Mouse (Mus musculus): ENCODE measurements around the gene Smarca5. TPM values are rescaled to one million over a fixed set of nuclear protein-coding genes. Genes with fewer than 3 reads are reported as not detected.

The Smarca5 gene
- polyA plus RNA-seq, 1 experiment from 2014 or later = 39.3 TPM

GRCm38 (mm10) chr8:80753017-80753715 is 13.9 kb upstream of the Smarca5 start:
- Histone ChIP-seq H3K4me2 (ENCODE audit: low read depth, low read length) (no peak overlapping the region), H3K9ac (ENCODE audit: low read length) (no peak overlapping the region), H3K4me1 (ENCODE audit: control insufficient read depth, insufficient read depth, low read length) (no peaks in the 10 kb centered on the region), H3K4me3 (replicated peaks; ENCODE audit: low read length) (no peak overlapping the region), H3K27ac (ENCODE audit: low read length) (no peak overlapping the region), H3K36me3 (ENCODE audit: control insufficient read depth, insufficient read depth, low read length) (no peaks in the 10 kb centered on the region), H3K27me3 (ENCODE audit: control insufficient read depth, insufficient read depth, low read length) (no peaks in the 10 kb centered on the region), H3K9me3 (replicated peaks; ENCODE audit: control insufficient read depth, low read length) (no peaks in the 10 kb centered on the region)
- 31% methylated on average over 9 of the region's 9 CpGs for WGBS
- peak; percentile 62 for ATAC-seq (ENCODE audit: insufficient read depth, low FRiP score)

- ATAC-seq (ENCODE audit: insufficient read depth, low FRiP score) = no peak
- Histone ChIP-seq H3K9me3 (replicated peaks; ENCODE audit: control insufficient read depth, low read length) (no peaks in the 10 kb centered on the region), H3K27ac (ENCODE audit: low read length) (no peak overlapping the region), H3K9ac (ENCODE audit: low read length) (no peak overlapping the region), H3K27me3 (ENCODE audit: control insufficient read depth, insufficient read depth, low read length) (no peaks in the 10 kb centered on the region), H3K4me1 (ENCODE audit: control insufficient read depth, insufficient read depth, low read length) (no peaks in the 10 kb centered on the region), H3K4me3 (replicated peaks; ENCODE audit: low read length) (no peak overlapping the region), H3K4me2 (ENCODE audit: low read depth, low read length) (no peak overlapping the region), H3K36me3 (ENCODE audit: control insufficient read depth, insufficient read depth, low read length) (no peaks in the 10 kb centered on the region)
- WGBS = 63% methylated on average over 7 of the region's 7 CpGs
These were observed 13.1 kb upstream of the Smarca5 start for GRCm38 (mm10) chr8:80752429-80752828.

- Histone ChIP-seq H3K27me3 (ENCODE audit: control insufficient read depth, insufficient read depth, low read length) (no peaks in the 10 kb centered on the region), H3K36me3 (ENCODE audit: control insufficient read depth, insufficient read depth, low read length) (no peaks in the 10 kb centered on the region), H3K4me1 (ENCODE audit: control insufficient read depth, insufficient read depth, low read length) (no peaks in the 10 kb centered on the region), H3K4me3 (replicated peaks; ENCODE audit: low read length) (no peak overlapping the region), H3K4me2 (ENCODE audit: low read depth, low read length) (no peak overlapping the region), H3K27ac (ENCODE audit: low read length) (no peak overlapping the region), H3K9me3 (replicated peaks; ENCODE audit: control insufficient read depth, low read length) (no peaks in the 10 kb centered on the region), H3K9ac (ENCODE audit: low read length) (no peak overlapping the region)
- ATAC-seq (ENCODE audit: insufficient read depth, low FRiP score) = no peak
- 82% methylated on average over 4 of the region's 4 CpGs for WGBS
These were observed 9.8 kb upstream of the Smarca5 start for GRCm38 (mm10) chr8:80749091-80749490.

- peak overlapping the region; percentile 95 for H3K27ac ChIP-seq (ENCODE audit: low read length)
- peaks cover 6% of the 10 kb centered on the region; the same call in 1 of the 2 replicates for H3K4me1 ChIP-seq (ENCODE audit: control insufficient read depth, insufficient read depth, low read length)
- peak overlapping the region; percentile 64 for H3K4me2 ChIP-seq (ENCODE audit: low read depth, low read length)
- no peaks in the 10 kb centered on the region for H3K36me3 ChIP-seq (ENCODE audit: control insufficient read depth, insufficient read depth, low read length)
- peak overlapping the region; percentile 76 for H3K9ac ChIP-seq (ENCODE audit: low read length)
- peak; percentile 31; the same call in 1 of the 2 replicates for ATAC-seq (ENCODE audit: insufficient read depth, low FRiP score)
- peak overlapping the region; percentile 63 for H3K4me3 ChIP-seq (replicated peaks; ENCODE audit: low read length)
- H3K9me3 ChIP-seq (replicated peaks; ENCODE audit: control insufficient read depth, low read length) = no peaks in the 10 kb centered on the region
- 12% methylated on average over 14 of the region's 14 CpGs for WGBS
- H3K27me3 ChIP-seq (ENCODE audit: control insufficient read depth, insufficient read depth, low read length) = no peaks in the 10 kb centered on the region
These were observed 635 bp upstream of the Smarca5 start for GRCm38 (mm10) chr8:80739932-80740331.

GRCm38 (mm10) chr8:80738388-80739154 is 726 bp downstream of the Smarca5 start:
- Histone ChIP-seq H3K36me3 (ENCODE audit: control insufficient read depth, insufficient read depth, low read length) (no peaks in the 10 kb centered on the region), H3K4me2 (ENCODE audit: low read depth, low read length) (peak overlapping the region; percentile 88), H3K9me3 (replicated peaks; ENCODE audit: control insufficient read depth, low read length) (no peaks in the 10 kb centered on the region), H3K4me1 (ENCODE audit: control insufficient read depth, insufficient read depth, low read length) (peaks cover 6% of the 10 kb centered on the region; the same call in 1 of the 2 replicates), H3K9ac (ENCODE audit: low read length) (peak overlapping the region; percentile 94), H3K27me3 (ENCODE audit: control insufficient read depth, insufficient read depth, low read length) (no peaks in the 10 kb centered on the region), H3K27ac (ENCODE audit: low read length) (peak overlapping the region; percentile 98), H3K4me3 (replicated peaks; ENCODE audit: low read length) (peak overlapping the region; percentile 93)
- WGBS = under 1% methylated on average over 74 of the region's 84 CpGs
- peak; percentile 56; the same call in 1 of the 2 replicates for ATAC-seq (ENCODE audit: insufficient read depth, low FRiP score)

- no peak for ATAC-seq (ENCODE audit: insufficient read depth, low FRiP score)
These were observed 1.3 kb downstream of the Smarca5 start for GRCm38 (mm10) chr8:80738046-80738387.

GRCm38 (mm10) chr8:80732326-80732725 is 7.0 kb downstream of the Smarca5 start:
- Histone ChIP-seq H3K9ac (ENCODE audit: low read length) (no peak overlapping the region), H3K9me3 (replicated peaks; ENCODE audit: control insufficient read depth, low read length) (no peaks in the 10 kb centered on the region), H3K4me1 (ENCODE audit: control insufficient read depth, insufficient read depth, low read length) (no peaks in the 10 kb centered on the region), H3K36me3 (ENCODE audit: control insufficient read depth, insufficient read depth, low read length) (peaks cover 8% of the 10 kb centered on the region), H3K27me3 (ENCODE audit: control insufficient read depth, insufficient read depth, low read length) (no peaks in the 10 kb centered on the region), H3K27ac (ENCODE audit: low read length) (no peak overlapping the region), H3K4me3 (replicated peaks; ENCODE audit: low read length) (no peak overlapping the region), H3K4me2 (ENCODE audit: low read depth, low read length) (no peak overlapping the region)
- ATAC-seq (ENCODE audit: insufficient read depth, low FRiP score) = no peak

More at GRCm38 (mm10) chr8:80738046-80738387, 1.3 kb downstream of the Smarca5 start:
- peaks cover 6% of the 10 kb centered on the region; the same call in 1 of the 2 replicates for H3K4me1 ChIP-seq (ENCODE audit: control insufficient read depth, insufficient read depth, low read length)
- no peaks in the 10 kb centered on the region for H3K9me3 ChIP-seq (replicated peaks; ENCODE audit: control insufficient read depth, low read length)
- no peaks in the 10 kb centered on the region for H3K27me3 ChIP-seq (ENCODE audit: control insufficient read depth, insufficient read depth, low read length)
- peak overlapping the region; percentile 93 for H3K4me3 ChIP-seq (replicated peaks; ENCODE audit: low read length)
- H3K4me2 ChIP-seq (ENCODE audit: low read depth, low read length) = peak overlapping the region; percentile 88
- H3K36me3 ChIP-seq (ENCODE audit: control insufficient read depth, insufficient read depth, low read length) = 0 out of 2 replicates have a peak, but pooled peaks cover 2% of the 10 kb centered on the region
- peak overlapping the region; percentile 98 for H3K27ac ChIP-seq (ENCODE audit: low read length)
- 0% methylated on average over 5 of the region's 5 CpGs for WGBS
- H3K9ac ChIP-seq (ENCODE audit: low read length) = peak overlapping the region; percentile 94

GRCm38 (mm10) chr8:80714461-80714860 is 24.8 kb downstream of the Smarca5 start:
- H3K4me2 ChIP-seq (ENCODE audit: low read depth, low read length) = no peak overlapping the region
- no peak overlapping the region for H3K9ac ChIP-seq (ENCODE audit: low read length)
- WGBS = 80% methylated on average over 1 of the region's 1 CpGs
- no peaks in the 10 kb centered on the region for H3K4me1 ChIP-seq (ENCODE audit: control insufficient read depth, insufficient read depth, low read length)
- H3K27ac ChIP-seq (ENCODE audit: low read length) = no peak overlapping the region
- no peaks in the 10 kb centered on the region for H3K9me3 ChIP-seq (replicated peaks; ENCODE audit: control insufficient read depth, low read length)
- H3K36me3 ChIP-seq (ENCODE audit: control insufficient read depth, insufficient read depth, low read length) = peaks cover 19% of the 10 kb centered on the region
- no peak for ATAC-seq (ENCODE audit: insufficient read depth, low FRiP score)
- H3K27me3 ChIP-seq (ENCODE audit: control insufficient read depth, insufficient read depth, low read length) = no peaks in the 10 kb centered on the region
- no peak overlapping the region for H3K4me3 ChIP-seq (replicated peaks; ENCODE audit: low read length)

GRCm38 (mm10) chr8:80710670-80711400 is 28.5 kb downstream of the Smarca5 start:
- Histone ChIP-seq H3K4me3 (replicated peaks; ENCODE audit: low read length) (no peak overlapping the region), H3K27me3 (ENCODE audit: control insufficient read depth, insufficient read depth, low read length) (no peaks in the 10 kb centered on the region), H3K36me3 (ENCODE audit: control insufficient read depth, insufficient read depth, low read length) (peaks cover 19% of the 10 kb centered on the region), H3K27ac (ENCODE audit: low read length) (no peak overlapping the region), H3K9me3 (replicated peaks; ENCODE audit: control insufficient read depth, low read length) (no peaks in the 10 kb centered on the region), H3K4me1 (ENCODE audit: control insufficient read depth, insufficient read depth, low read length) (no peaks in the 10 kb centered on the region), H3K4me2 (ENCODE audit: low read depth, low read length) (no peak overlapping the region), H3K9ac (ENCODE audit: low read length) (no peak overlapping the region)
- WGBS = 82% methylated on average over 4 of the region's 4 CpGs
- ATAC-seq (ENCODE audit: insufficient read depth, low FRiP score) = no peak
